Mouse (Mus musculus) left cerebral cortex, adult 8-10 months (tissue): ENCODE data around the gene Lrp4. TPM values are rescaled to one million over a fixed set of nuclear protein-coding genes. Genes with fewer than 3 reads are reported as not detected.
A peak's percentile ranks its signal among the peaks of the same experiment; 100 is the strongest.
"Not testable (repeated sequence)": the region's sequence is repeated elsewhere in the genome, so short reads cannot be mapped to it uniquely, and the experiment has no call there.

Experiments
- DNase-seq, 2 experiments: peaks; one replicate each; pipeline ENCODE4 v3.0.0; 2022; ENCODE audit warnings: low spot score in 2 of 2
- total RNA-seq, 4 experiments: library from RNA; stranded (reverse); gene quantifications; 2 replicates each; pipeline ENCODE4 v1.2.4; 2022

Gene Lrp4
- total RNA-seq, 4 experiments from 2014 or later = 25.2 to 34.7 (median 28.3) TPM

GRCm38 (mm10) chr2:91480805-91481514, 23.6 kb downstream of the Lrp4 start:
- DNase-seq = peak in 1 of 2 experiments; percentile 50

GRCm38 (mm10) chr2:91484698-91485097, 27.4 kb downstream of the Lrp4 start:
- DNase-seq = no peak

GRCm38 (mm10) chr2:91485256-91485655, 27.9 kb downstream of the Lrp4 start:
- DNase-seq = no peak

- DNase-seq = not testable (repeated sequence)
Measured at GRCm38 (mm10) chr2:91487295-91487694, 30.0 kb downstream of the Lrp4 start.

GRCm38 (mm10) chr2:91492071-91492635, 34.8 kb downstream of the Lrp4 start:
- no peak for DNase-seq

GRCm38 (mm10) chr2:91493981-91494380, 36.7 kb downstream of the Lrp4 start:
- DNase-seq = no peak

- DNase-seq = no peak
Measured at GRCm38 (mm10) chr2:91498093-91498719, 40.9 kb downstream of the Lrp4 start.

- no peak for DNase-seq
Measured at GRCm38 (mm10) chr2:91508076-91508475, 50.8 kb downstream of the Lrp4 start.

- DNase-seq = peak in 1 of 2 experiments; percentile 28
Measured at GRCm38 (mm10) chr2:91517186-91517585, 59.9 kb downstream of the Lrp4 start.

- DNase-seq = peak; percentile 92 to 93
Measured at GRCm38 (mm10) chr2:91526294-91527146, 69.2 kb downstream of the Lrp4 start, which contains the start of gene Ckap5. TSS of gene Ckap5 (plus strand) at chr2:91526762.

- peak in 1 of 2 experiments; percentile 24 for DNase-seq
Measured at GRCm38 (mm10) chr2:91527147-91527486, 69.8 kb downstream of the Lrp4 start.

- peak; percentile 21 to 69 for DNase-seq
Measured at GRCm38 (mm10) chr2:91537588-91538205, 80.4 kb downstream of the Lrp4 start.

Other genes starting within 250 kb of the Lrp4 start
- 10 to 100 TPM; 12.7 to 15.5 (median 13.2) TPM for gene Ddb2, start 220.5 kb upstream of the Lrp4 start, total RNA-seq
- 10 to 100 TPM; 40.3 to 47.5 (median 45.7) TPM for gene Pacsin3, start 201.6 kb upstream of the Lrp4 start, total RNA-seq
- gene Arfgap2, start 192.5 kb upstream of the Lrp4 start, total RNA-seq = 10 to 100 TPM; 74.4 to 80.8 (median 79.3) TPM
- gene 1110051M20Rik, start 12.8 kb upstream of the Lrp4 start, total RNA-seq = 100 to 1,000 TPM in 3 of 4 experiments, 10 to 100 TPM in 1; 99.4 to 118 (median 105) TPM
- gene Ckap5, start 69.3 kb downstream of the Lrp4 start, total RNA-seq = 100 to 1,000 TPM; 116 to 144 (median 129) TPM
- gene F2, start 178.9 kb downstream of the Lrp4 start, total RNA-seq = under 1 TPM in 2 of 4 experiments, not detected in 2; 0.23 to 0.42 TPM
- 10 to 100 TPM; 11.6 to 14.5 (median 13.7) TPM for gene Zfp408, start 192.3 kb downstream of the Lrp4 start, total RNA-seq
- 10 to 100 TPM; 60.8 to 82.1 (median 74.6) TPM for gene Arhgap1, start 192.3 kb downstream of the Lrp4 start, total RNA-seq